Mouse (Mus musculus) G1E (cell line): ENCODE measurements around the gene Cacna1a.

ENCODE experiments used
- CTCF ChIP-seq: IDR thresholded peaks from 2 replicates; pipeline ENCODE4 v1.5.1; 2012; ENCODE audit warnings: low read depth, low read length, inconsistent platforms, mixed read lengths
- GATA1 ChIP-seq: IDR thresholded peaks from 2 replicates; pipeline ENCODE4 v1.6.1; 2012; ENCODE audit warnings: borderline replicate concordance, low read length, inconsistent platforms, mixed read lengths
- GATA2 ChIP-seq: IDR thresholded peaks from 2 replicates; pipeline ENCODE4 v1.6.1; 2012; ENCODE audit warnings: low read depth, low read length, inconsistent platforms, borderline replicate concordance
- POLR2AphosphoS5 ChIP-seq: IDR thresholded peaks from 2 replicates; pipeline ENCODE4 v1.6.1; 2012; ENCODE audit warnings: low read depth, low read length, inconsistent platforms; ENCODE audit not compliant: insufficient replicate concordance
- TAL1 ChIP-seq: conservative IDR thresholded peaks from 2 replicates; pipeline ENCODE4 v1.6.1; 2012; ENCODE audit warnings: low read depth, low read length, inconsistent platforms, mixed read lengths

DNA sequence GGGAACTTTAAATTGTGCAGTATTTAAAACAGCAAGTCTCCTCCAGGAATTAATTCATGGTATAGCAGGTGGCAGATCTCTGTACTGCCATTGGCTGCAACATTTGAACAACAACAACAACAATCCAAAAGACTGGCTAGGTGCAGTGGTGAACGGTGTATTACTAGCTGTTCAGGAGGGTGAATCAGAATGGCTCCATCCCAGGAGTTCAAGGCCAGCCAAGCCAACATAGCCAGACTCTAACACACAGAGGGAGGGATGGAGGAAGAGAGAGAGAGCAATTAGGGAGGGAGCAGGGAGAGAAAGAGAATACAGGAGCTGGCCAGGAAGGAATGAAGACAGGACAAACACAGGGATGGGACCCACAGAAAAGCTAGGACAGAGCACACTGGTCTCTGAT lies 38.7 kb upstream of the Cacna1a start:
- TF ChIP-seq CTCF (no peak), POLR2AphosphoS5 (no peak), GATA1 (no peak), TAL1 (no peak), GATA2 (no peak)
